Mouse (Mus musculus) neural tube, embryonic 11.5 days (tissue): ENCODE measurements around the gene Acot9. TPM values are rescaled to one million over a fixed set of nuclear protein-coding genes. Genes with fewer than 3 reads are reported as not detected.

Source experiments
- polyA plus RNA-seq: library from polyadenylated mRNA; unstranded; fragments of >200 nt; fragmentation: Nextera tagmentation; extraction: Ambion mirVana; gene quantifications from 2 replicates; pipeline ENCODE4 v1.2.1, GENCODE M21; 2014

The Acot9 gene
- polyA plus RNA-seq, 1 experiment from 2014 or later: 25.6 TPM

Other genes starting within 250 kb of the Acot9 start
- gene Magea5, start 199.3 kb upstream of the Acot9 start, polyA plus RNA-seq: not detected in 2 replicates
- gene Magea1, start 172.7 kb upstream of the Acot9 start, polyA plus RNA-seq: not detected in 2 replicates
- not detected in 2 replicates for gene Magea2, start 168.8 kb upstream of the Acot9 start, polyA plus RNA-seq
- gene Cldn34b2, start 134.0 kb upstream of the Acot9 start, polyA plus RNA-seq: not detected in 2 replicates
- 83.0 and 91.4 TPM in 2 replicates for gene Sat1, start 46.0 kb upstream of the Acot9 start, polyA plus RNA-seq
- gene Prdx4, start 78.3 kb downstream of the Acot9 start, polyA plus RNA-seq: 227 and 238 TPM in 2 replicates